Mouse (Mus musculus) spleen, embryonic (tissue): ENCODE results near the gene Tm7sf2.

ENCODE experiments used
- CTCF ChIA-PET: fragments of 350-600 bp; sonication (Branson Sonifier 250); formaldehyde crosslinking; loops from one replicate; lab custom pipeline; 2022; lab: Charles Lee

The Tm7sf2 gene

GRCm38 (mm10) chr19:6070571-6071250 lies 2.5 kb upstream of the Tm7sf2 start:
- CTCF ChIA-PET = no interaction called here

- CTCF ChIA-PET = interaction anchor here (0.6 kb wide), 1 partner anchor 485 kb away, joined by 4 read pairs; no protein-coding TSS in a partner anchor
These were observed 1.7 kb upstream of the Tm7sf2 start for GRCm38 (mm10) chr19:6069851-6070250.

GRCm38 (mm10) chr19:6068951-6069350 lies 778 bp upstream of the Tm7sf2 start:
- CTCF ChIA-PET = interaction anchor here (0.7 kb wide), 1 partner anchor 9 kb away, joined by 10 read pairs; no protein-coding TSS in a partner anchor

DNA sequence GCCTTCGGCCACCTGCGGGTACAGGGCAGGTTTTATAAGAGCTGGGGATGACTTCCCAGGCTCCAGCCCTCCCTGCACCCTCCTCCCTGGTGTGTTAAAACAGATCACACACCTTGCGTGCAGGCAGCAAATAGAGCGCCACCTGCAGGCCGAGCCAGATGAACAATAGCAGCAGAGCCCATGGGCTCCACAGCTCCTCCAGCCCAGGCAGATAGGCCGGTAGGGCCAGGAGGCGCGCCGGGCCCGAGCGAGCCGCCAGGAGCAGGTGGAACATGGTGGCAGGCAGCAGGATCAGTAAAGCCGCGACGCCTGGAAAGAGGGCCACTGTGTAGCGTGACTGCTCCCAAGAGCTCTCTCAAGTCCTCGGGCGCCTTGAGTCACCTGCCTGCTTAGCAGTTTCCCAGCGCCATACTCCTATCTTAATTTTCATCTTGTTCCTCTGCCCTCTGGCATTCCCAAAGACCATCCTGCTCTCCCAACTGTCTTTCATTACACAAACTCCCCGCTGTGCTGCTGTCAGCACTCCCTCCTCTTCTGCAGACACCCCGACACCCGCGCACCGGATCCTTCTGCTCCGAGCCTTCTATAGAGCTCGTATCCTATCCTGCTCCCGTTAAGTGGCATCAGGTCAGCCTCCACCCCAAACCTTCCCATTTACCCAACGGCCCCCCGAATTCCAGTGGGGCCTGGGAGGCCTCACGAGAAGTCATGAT lies 1.0 kb downstream of the Tm7sf2 start:
- CTCF ChIA-PET = interaction anchor here (0.8 to 2.1 kb wide), 2 partner anchors 11 to 282 kb away, joined by 3 to 11 read pairs; no protein-coding TSS in a partner anchor

GRCm38 (mm10) chr19:6066571-6066970 lies 1.6 kb downstream of the Tm7sf2 start:
- CTCF ChIA-PET = interaction anchor here (2.1 kb wide), 1 partner anchor 10 kb away, joined by 11 read pairs; no protein-coding TSS in a partner anchor

GRCm38 (mm10) chr19:6063081-6063480 lies 5.1 kb downstream of the Tm7sf2 start:
- CTCF ChIA-PET = no interaction called here

GRCm38 (mm10) chr19:6062418-6062817 lies 5.8 kb downstream of the Tm7sf2 start:
- CTCF ChIA-PET = no interaction called here

GRCm38 (mm10) chr19:6061641-6062302 lies 6.4 kb downstream of the Tm7sf2 start:
- CTCF ChIA-PET = interaction anchor here (1.0 kb wide), 1 partner anchor 22 kb away, joined by 3 read pairs; no protein-coding TSS in a partner anchor

- CTCF ChIA-PET = interaction anchor here (0.5 to 1.0 kb wide), 2 partner anchors 23 to 64 kb away, joined by 3 to 6 read pairs; no protein-coding TSS in a partner anchor
These were observed 7.1 kb downstream of the Tm7sf2 start, which contains the start of gene Znhit2 for GRCm38 (mm10) chr19:6061021-6061533. Gene Znhit2, plus strand, starts transcription at chr19:6061192.

DNA sequence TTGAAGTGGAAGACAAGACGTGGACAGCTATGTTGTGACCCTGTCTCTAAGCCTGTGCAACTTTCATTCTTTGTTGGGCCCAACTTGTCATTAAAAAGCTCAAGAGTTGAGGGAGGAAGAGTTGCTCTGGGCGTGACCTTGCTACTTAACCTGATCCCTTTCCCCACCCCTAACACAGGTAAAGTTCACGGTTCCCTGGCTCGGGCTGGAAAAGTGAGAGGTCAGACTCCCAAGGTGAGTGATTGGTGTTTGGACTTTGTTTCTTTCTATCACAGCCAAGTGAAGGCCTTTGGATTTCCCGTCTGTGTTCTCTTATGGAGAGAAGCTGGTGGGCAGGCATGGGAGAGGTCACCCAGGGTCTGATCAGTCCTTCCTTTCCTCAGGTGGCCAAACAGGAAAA lies 9.2 kb downstream of the Tm7sf2 start:
- CTCF ChIA-PET = no interaction called here

GRCm38 (mm10) chr19:6058513-6058912 lies 9.7 kb downstream of the Tm7sf2 start:
- CTCF ChIA-PET = no interaction called here

DNA sequence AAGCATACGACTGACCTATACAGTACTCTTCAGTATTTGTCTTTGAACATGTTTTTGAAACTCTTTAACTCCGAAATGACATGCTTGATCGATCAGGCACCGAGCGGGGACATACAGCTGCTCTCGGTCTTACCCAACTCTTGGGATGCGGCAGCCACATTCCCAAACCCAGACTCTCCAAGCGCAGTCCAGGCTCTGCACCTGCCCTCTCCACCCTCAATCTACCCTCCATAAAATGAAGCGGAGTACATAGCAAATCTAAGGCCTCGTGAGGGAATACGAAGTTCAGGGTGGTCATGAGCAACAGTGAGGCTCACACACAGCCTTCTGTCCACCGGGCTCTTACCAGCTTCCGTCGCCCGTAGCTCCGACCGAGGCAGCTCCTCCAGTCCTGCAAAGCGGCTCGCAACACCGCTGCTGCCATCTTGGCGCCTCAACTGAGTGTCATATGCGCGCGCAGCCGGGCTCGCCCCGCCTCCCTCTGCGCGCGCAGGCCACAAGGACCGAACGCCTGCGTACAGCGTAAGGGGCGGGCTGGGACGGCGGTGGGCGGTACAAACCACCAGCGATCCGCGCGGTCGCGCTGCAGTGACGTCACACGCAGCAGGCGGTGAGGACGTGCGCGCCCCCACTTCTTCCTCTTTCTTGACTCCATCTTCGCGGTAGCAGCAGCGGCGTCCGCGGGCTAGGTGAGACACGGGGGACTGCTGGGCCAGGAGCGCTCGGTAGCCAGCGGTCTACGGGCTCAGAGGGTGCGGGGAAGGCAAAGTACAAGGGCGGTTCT lies 10.7 kb downstream of the Tm7sf2 start, which contains the start of the genes Mrpl49 and Fau:
Gene Mrpl49 (minus strand): TSS at position 473 of the 784 bp plus-strand sequence.
Gene Fau (plus strand): TSS at position 532 of the 784 bp plus-strand sequence.
- CTCF ChIA-PET = interaction anchor here (2.3 kb wide), 1 partner anchor 10 kb away, joined by 11 read pairs; the partner anchor contains the start of gene Tm7sf2

GRCm38 (mm10) chr19:6056696-6057095 lies 11.5 kb downstream of the Tm7sf2 start:
- CTCF ChIA-PET = interaction anchor here (0.7 to 2.3 kb wide), 2 partner anchors 11 to 96 kb away, joined by 3 to 11 read pairs; partner anchors contain the start of gene Tm7sf2

GRCm38 (mm10) chr19:6054296-6054695 lies 13.9 kb downstream of the Tm7sf2 start:
- CTCF ChIA-PET = no interaction called here

GRCm38 (mm10) chr19:6052516-6052915 lies 15.7 kb downstream of the Tm7sf2 start:
- CTCF ChIA-PET = interaction anchor here (0.6 kb wide), 1 partner anchor 12 kb away, joined by 5 read pairs; no protein-coding TSS in a partner anchor

GRCm38 (mm10) chr19:6048681-6049410 lies 19.3 kb downstream of the Tm7sf2 start:
- CTCF ChIA-PET = interaction anchor here (0.5 kb wide), 1 partner anchor 192 kb away, joined by 3 read pairs; the partner anchor contains the start of gene Atg2a

- CTCF ChIA-PET = interaction anchor here (0.7 kb wide), 1 partner anchor 34 kb away, joined by 4 read pairs; no protein-coding TSS in a partner anchor
These were observed 20.3 kb downstream of the Tm7sf2 start for GRCm38 (mm10) chr19:6047899-6048166.

- CTCF ChIA-PET = interaction anchor here (0.7 to 1.5 kb wide), 2 partner anchors 21 to 34 kb away, joined by 3 to 4 read pairs; partner anchors contain the start of gene Tm7sf2
These were observed 20.8 kb downstream of the Tm7sf2 start for GRCm38 (mm10) chr19:6047154-6047898.
